Comparison of ENCODE assay signal across 8 mouse cellular contexts in genomic region chr4:53196058-53196771, GRCm38 (mm10). TPM values are rescaled to one million over a fixed set of nuclear protein-coding genes. Genes with fewer than 3 reads are reported as not detected.
A peak's percentile ranks its signal among the peaks of the same experiment; 100 is the strongest.
DNase-seq lines count a peak whose midpoint lies in the region; ATAC-seq and TF ChIP-seq lines count a peak whose summit lies in the region.

No protein-coding gene starts in this region.

- H3K27ac ChIP-seq in cortical plate, adult 2 months (ENCODE audit: insufficient read depth, low read length), result peak overlapping the region; percentile 53
- peak overlapping the region; percentile 88 for H3K27ac ChIP-seq in gastrocnemius, adult 2 months
- peak overlapping the region; percentile 71 for H3K27ac ChIP-seq in hindbrain, embryonic 16.5 days (ENCODE audit: low read depth, low read length)

- DNase-seq in gastrocnemius, adult 2 months, result peak; percentile 94
- DNase-seq in left cerebral cortex, adult 11 months (ENCODE audit: low spot score), result peak; percentile 88
- DNase-seq in lung, postnatal 36 days, result peak; percentile 96
- peak; percentile 93 for DNase-seq in retina, embryonic 14.5 days (ENCODE audit: low spot score)
- peak; percentile 77 to 84 for DNase-seq in thymus, postnatal 36 days

- ATAC-seq in activated CD4-positive, CD25-positive, alpha-beta regulatory T cell, adult 4 months, result peak; percentile 97
- peak; percentile 98 for ATAC-seq in hindbrain, embryonic 16.5 days

- peak overlapping the region; percentile 37 for H3K4me3 ChIP-seq in cortical plate, adult 2 months (ENCODE audit: insufficient read depth, low read length)
- peak overlapping the region; percentile 80 for H3K4me3 ChIP-seq in gastrocnemius, adult 2 months
- peak overlapping the region; percentile 40 for H3K4me3 ChIP-seq in hindbrain, embryonic 16.5 days (ENCODE audit: low read length)

- peaks cover 6% of the 10 kb centered on the region; the same call in 1 of the 2 replicates for H3K4me1 ChIP-seq in cortical plate, adult 2 months (ENCODE audit: control insufficient read depth, insufficient read depth, low read length)
- H3K4me1 ChIP-seq in hindbrain, embryonic 16.5 days (ENCODE audit: control insufficient read depth, insufficient read depth, low read depth, low read length), result peaks cover 9% of the 10 kb centered on the region

- H3K9me3 ChIP-seq in hindbrain, embryonic 16.5 days (ENCODE audit: control insufficient read depth, low read length), result no peaks in the 10 kb centered on the region

- TF ChIP-seq POLR2A in cortical plate, adult 2 months (IDR thresholded peaks at IDR 0.05; ENCODE audit: extremely low read depth, insufficient read depth, low read length), result peak; percentile 64; the same call in 1 of the 2 replicates

- no peaks in the 10 kb centered on the region for H3K36me3 ChIP-seq in hindbrain, embryonic 16.5 days (ENCODE audit: control insufficient read depth, insufficient read depth, low read length)

- H3K9ac ChIP-seq in hindbrain, embryonic 16.5 days (ENCODE audit: low read depth, low read length), result peak overlapping the region; percentile 37

- TF ChIP-seq CTCF in cortical plate, adult 2 months (IDR thresholded peaks at IDR 0.05; ENCODE audit: extremely low read depth, insufficient read depth, low read length), result no peak
- TF ChIP-seq CTCF in gastrocnemius, adult 2 months (IDR thresholded peaks at IDR 0.05), result no peak

- peak overlapping the region; percentile 44 for H3K4me2 ChIP-seq in hindbrain, embryonic 16.5 days (ENCODE audit: low read length)

- 14% methylated on average over 24 of the region's 24 CpGs for WGBS in hindbrain, embryonic 16.5 days

- intact Hi-C loops in gastrocnemius, adult 2 months (cut with DNase I), result loop anchor here (1.0 to 5.0 kb wide), 4 partner anchors 23 to 161 kb away; no protein-coding TSS in a partner anchor

- no peaks in the 10 kb centered on the region for H3K27me3 ChIP-seq in hindbrain, embryonic 16.5 days (replicated peaks; ENCODE audit: control insufficient read depth, insufficient read depth, low read length)

RNA-seq across cellular contexts. Expression of gene Abca1, which starts 36.5 kb away (rescaled TPM):
- 1 to 10 TPM; 3.2 to 3.4 TPM for polyA plus RNA-seq in activated CD4-positive, CD25-positive, alpha-beta regulatory T cell, adult 4 months (2017; shearing (Covaris generic))
- 8.3 and 9.0 TPM in 2 replicates for polyA plus RNA-seq in cortical plate, adult 2 months (2012; rRNA removed)
- 1 to 10 TPM; 5.9 to 8.6 TPM for total RNA-seq in gastrocnemius, adult 2 months (2021)
- polyA plus RNA-seq in hindbrain, embryonic 16.5 days (2015; fragmentation: Nextera tagmentation; extraction: Ambion mirVana), result 9.4 and 10.0 TPM in 2 replicates

Comparison
In these comparisons a context has a peak if more than half of its experiments do, and no peak if none do; other contexts are left out.
1. Peak in every context shown above with its lines: DNase-seq, ATAC-seq, H3K4me3 ChIP-seq and H3K27ac ChIP-seq.